Mouse (Mus musculus) E14TG2a.4 (cell line): ENCODE measurements around the gene Ddx39b.

Source experiments
- CTCF ChIP-seq: conservative IDR thresholded peaks from 2 replicates; pipeline ENCODE4 v1.5.1; 2014; ENCODE audit warnings: low read length
- POU5F1 ChIP-seq: IDR thresholded peaks from 2 replicates; pipeline ENCODE4 v1.6.1; 2014; ENCODE audit warnings: low read length, borderline replicate concordance

GRCm38 (mm10) chr17:35251162-35251719 is 9.7 kb downstream of the Ddx39b start:
- no peak for TF ChIP-seq CTCF
- no peak for TF ChIP-seq POU5F1
